Mouse (Mus musculus) CD4-positive, CD25-positive, alpha-beta regulatory T cell, adult 2 months (primary cell): ENCODE data around the gene Emid1.

Experiments used
- DNase-seq: peaks from one replicate; pipeline ENCODE4 v3.0.0-alpha.2; 2012; ENCODE audit warnings: low read depth, low spot score

Emid1 gene

DNA sequence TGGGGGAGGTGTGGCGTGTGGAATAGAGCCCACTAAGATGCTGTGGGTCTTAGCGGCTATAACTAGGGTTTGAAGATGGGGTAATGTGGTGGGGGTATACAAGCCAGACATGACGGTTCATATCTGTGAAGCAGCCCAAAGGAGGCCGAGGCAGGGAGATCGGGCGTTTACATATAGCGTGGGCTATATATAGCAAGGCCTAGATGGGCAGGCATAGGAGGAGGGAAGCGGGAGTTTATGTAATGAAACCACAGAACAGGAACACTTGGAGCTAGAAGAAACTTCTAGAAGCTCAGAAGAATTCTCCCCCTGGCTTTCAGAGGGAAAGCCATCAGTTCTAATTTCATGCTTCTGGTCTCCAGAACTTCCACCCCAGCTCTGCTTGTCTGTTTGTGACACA, 11.4 kb upstream of the Emid1 start:
- no peak for DNase-seq

GRCm38 (mm10) chr11:5160722-5161485, 8.8 kb upstream of the Emid1 start:
- DNase-seq = peak; percentile 83

DNA sequence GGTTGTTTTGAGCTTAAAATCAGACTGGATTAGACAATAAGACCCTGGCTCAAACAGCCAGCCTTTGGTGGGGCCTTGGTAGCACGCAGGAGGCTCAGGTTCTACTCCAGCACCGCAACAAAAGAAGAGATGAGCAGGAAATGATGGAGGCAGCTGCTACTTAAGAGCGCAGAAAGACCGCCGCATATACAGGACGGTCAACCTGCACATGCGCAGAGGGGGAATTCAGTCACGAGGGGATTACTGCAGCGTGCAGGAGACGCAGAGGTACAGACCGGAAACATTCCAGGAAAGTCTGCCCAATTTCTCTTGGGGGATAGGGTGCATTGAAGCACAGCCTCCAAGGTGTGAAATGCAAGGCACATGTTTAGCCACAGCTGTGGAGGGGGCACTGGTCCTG, 6.0 kb upstream of the Emid1 start:
- DNase-seq = no peak

- DNase-seq = no peak
These were observed 3.1 kb upstream of the Emid1 start for GRCm38 (mm10) chr11:5154961-5155805.

DNA sequence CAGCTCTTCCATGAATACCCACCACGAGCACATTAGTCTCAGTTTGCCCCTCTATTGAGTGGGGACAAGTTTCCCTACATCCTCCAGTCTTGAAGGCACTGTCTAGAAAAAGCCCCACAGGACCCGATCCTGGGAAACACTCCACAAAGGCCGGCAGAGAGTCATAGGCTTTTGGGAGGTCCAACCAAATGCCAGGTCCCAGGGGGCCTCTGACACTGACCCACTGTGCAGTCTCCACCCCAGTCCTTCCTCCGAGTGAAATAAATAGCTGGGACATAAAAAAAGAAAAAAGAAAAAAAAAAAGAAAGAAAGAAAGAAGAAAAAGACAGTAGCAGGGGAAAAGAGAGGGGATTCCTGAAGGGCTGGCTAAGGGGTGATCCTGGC, 818 bp downstream of the Emid1 start:
- DNase-seq = no peak

DNA sequence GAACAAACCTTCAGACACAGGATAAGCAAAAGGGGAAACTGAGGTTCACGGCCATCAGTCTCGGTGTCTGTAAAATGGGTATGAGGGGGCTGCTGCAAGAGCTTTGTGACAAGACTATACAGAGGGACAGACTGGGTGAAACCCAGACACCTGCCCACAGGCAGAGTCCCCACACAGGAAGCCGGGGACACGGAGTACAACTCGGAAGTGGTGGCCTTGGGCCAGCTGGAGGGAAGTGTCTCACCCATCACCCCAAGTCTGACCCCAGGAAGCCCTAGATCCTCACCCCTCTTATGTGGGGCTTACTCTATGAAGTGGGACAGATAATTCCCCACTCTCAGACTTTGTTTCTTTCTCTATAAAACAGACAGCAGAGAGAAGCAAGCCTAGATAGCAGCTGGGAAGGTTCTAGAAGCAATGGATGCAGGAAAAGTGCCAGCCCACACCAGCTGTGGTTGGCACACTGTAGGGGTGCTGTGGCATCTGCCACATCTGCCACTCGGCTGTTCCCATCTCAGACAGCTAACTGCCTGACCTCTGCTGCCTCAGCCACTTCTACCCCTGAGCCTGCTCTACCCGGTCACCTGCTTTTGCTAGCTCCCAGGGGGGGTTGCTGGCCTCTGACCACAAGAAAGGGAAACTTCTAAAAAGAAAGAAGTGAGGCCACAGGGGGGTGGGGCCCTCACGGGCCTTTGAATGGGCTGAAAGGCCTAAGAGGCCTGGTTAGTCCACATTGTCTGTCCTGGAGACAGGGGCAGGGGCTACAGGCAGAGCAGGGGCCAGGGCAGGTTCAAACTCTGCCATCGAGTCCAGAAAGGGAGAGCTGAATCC, 1.4 kb downstream of the Emid1 start:
- peak; percentile 24 for DNase-seq

GRCm38 (mm10) chr11:5149955-5150354, 2.1 kb downstream of the Emid1 start:
- DNase-seq = no peak

GRCm38 (mm10) chr11:5149249-5149648, 2.8 kb downstream of the Emid1 start:
- no peak for DNase-seq

GRCm38 (mm10) chr11:5145600-5145999, 6.5 kb downstream of the Emid1 start:
- DNase-seq = no peak

DNA sequence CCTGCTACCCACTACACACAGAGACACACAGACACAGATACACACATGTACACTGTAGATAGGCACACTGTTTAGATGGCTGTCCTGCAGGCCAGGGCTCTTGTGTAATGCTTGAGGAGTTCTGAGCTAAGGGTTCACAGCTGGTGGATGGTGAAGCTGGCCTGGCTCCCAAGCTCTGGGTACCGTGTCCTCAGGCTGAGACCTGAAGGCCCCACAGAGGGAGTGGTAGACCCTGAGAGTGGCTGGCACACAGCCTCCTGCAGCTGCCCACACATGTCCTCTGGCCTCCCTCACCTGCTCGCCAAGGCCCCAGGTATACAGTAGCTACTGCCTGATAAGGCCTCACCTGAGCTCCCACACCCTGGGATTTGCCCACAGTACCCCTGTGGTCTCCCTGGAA, 10.1 kb downstream of the Emid1 start:
- DNase-seq = no peak

DNA sequence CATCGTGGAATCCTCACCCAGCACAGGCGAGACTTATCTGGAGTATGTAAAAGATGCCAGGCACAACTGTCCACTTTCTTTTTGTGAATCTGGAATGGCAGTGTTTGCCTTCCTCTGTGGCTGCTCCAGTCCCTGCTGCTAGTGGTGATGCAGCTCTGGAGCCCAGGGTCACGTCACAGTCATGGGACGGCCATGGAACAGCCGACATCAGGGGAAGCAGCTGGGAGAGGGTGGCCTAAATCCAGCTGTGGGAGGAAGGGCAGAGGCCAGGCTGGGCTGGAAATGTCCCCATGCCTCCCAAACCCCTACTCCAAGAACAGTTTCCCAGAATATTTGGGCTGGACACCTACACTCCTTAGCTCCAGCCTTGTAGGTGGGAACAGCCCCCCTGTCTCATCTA, 10.8 kb downstream of the Emid1 start:
- DNase-seq = no peak

DNA sequence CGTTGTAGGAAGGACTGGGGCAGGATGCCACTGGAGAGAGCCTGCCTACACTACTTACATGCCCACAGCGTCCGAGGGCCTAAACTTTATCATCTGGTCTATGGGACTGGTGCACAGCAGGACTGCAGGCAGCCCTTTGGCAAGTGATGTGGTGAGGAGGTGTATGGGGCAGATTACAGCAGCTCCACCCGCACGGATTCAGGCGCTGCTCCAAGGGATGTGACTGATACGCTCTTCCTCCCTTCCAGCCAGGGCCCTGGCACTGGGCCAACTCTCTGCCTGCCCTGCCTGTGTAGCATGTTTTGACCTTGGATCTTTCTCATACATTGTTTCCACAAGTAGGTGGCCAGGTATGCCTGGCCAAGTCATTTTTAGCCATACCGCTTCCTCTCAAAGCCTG, 11.4 kb downstream of the Emid1 start:
- no peak for DNase-seq

- DNase-seq = no peak
These were observed 12.7 kb downstream of the Emid1 start for GRCm38 (mm10) chr11:5139372-5139771.

DNA sequence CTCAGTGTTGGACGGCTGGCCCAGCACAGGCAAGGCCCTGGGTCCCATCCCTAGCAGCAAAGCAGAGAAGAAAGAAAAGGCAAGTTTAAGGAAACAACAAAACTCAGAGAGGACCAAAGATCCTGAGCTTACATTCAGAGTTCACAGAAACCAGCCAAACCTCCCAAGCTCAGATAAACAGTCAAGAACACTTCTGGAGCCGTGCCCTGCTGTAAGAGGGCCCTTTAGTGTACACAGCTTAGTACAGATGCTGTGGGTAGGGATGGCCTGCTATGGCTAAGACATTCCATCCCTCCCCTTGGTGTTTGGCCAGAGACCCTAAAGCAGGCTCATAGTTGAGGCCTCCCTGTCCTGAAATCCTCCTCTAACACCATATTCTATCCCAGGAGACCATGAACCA, 13.4 kb downstream of the Emid1 start:
- DNase-seq = no peak

- no peak for DNase-seq
These were observed 16.1 kb downstream of the Emid1 start for GRCm38 (mm10) chr11:5135914-5136313.

DNA sequence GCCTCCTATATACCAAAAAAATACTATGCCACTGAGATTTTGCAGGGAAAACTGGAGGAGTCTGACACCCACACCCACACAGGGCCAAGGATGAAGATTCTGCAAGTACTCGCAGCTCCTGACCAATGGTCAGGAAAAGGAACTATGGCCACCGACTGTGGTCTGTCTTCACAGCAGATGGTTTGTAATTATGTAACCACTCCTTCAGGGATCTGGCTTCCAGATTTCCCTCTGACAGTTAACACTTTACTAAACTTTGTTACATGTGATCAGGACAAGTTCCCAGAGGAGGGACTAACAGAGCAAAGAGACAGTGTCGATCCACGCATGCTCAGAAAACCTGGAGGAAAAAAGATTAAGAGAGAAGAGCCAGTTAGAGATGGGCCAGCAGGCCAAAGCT, 19.3 kb downstream of the Emid1 start:
- DNase-seq = no peak

GRCm38 (mm10) chr11:5130111-5130665, 21.9 kb downstream of the Emid1 start:
- DNase-seq = no peak

GRCm38 (mm10) chr11:5129035-5129480, 23.0 kb downstream of the Emid1 start:
- DNase-seq = no peak

GRCm38 (mm10) chr11:5125713-5126112, 26.3 kb downstream of the Emid1 start:
- DNase-seq = no peak

DNA sequence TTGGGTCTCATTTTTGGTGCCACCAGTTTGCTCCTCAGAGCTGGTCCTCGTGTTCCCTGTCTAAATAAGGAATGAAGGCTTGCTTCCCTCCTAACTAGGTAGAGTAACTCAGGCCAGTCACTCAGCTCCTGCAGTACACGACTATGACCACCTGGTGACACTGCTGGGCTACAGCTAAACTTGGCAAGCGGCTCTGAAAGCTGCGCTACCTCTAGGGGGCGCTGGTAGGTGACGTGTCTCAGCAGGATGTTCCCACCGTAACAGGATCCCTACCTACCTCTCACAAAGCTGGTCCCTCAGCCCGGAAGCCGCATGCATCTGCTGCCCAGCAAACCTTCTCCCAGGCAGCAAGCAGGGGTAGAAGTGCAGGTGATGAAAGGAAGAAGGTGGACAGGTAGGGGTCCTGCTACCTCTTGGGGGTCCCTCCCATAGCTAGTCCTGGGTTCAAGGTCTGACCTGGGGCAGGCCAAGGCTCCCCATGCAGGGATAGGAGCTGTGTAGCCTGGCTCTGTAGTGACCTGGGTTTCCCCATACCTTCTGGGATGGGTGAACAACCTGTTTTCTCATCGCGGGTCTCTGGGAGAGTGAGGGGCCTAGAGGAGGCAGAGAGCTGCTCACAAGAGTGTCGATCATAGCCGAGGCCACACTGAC, 37.0 kb downstream of the Emid1 start:
- peak; percentile 97 for DNase-seq

DNA sequence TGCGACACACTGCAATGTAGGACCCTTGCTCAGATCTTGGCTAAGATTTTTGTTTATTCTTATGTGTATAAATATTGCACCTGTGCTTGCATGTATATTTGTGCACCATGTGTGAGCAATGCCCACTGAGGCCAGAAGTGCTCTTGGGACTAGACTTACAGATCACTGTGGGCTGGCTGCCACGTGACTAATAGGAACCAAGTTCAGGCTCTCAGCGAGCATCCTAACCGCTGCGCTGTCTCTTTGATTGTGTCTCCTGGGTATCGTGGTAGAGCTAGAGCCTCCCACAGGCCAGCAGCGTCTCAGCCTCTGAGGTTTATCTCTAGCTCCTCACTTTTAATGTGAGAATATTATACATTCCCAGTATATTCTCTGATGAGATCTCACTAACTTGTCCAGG, 38.4 kb downstream of the Emid1 start:
- no peak for DNase-seq
